ENCODE assay signal across 7 mouse cellular contexts in genomic region chr4:129496631-129497030, GRCm38 (mm10). TPM values are rescaled to one million over a fixed set of nuclear protein-coding genes. Genes with fewer than 3 reads are reported as not detected.
A peak's percentile ranks its signal among the peaks of the same experiment; 100 is the strongest.
DNase-seq lines count a peak whose midpoint lies in the region; ATAC-seq and TF ChIP-seq lines count a peak whose summit lies in the region.

No protein-coding gene starts in this region.

- peaks cover 54% of the 10 kb centered on the region for H3K4me1 ChIP-seq in embryonic facial prominence, embryonic 10.5 days
- peaks cover 32% of the 10 kb centered on the region for H3K4me1 ChIP-seq in hindbrain, embryonic 13.5 days (replicated peaks)
- 0 out of 2 replicates have a peak, but pooled peaks cover 3% of the 10 kb centered on the region for H3K4me1 ChIP-seq in liver, adult 2 months (ENCODE audit: control insufficient read depth, insufficient read depth, low read length)
- peaks cover 11% of the 10 kb centered on the region for H3K4me1 ChIP-seq in midbrain, postnatal 0 days (ENCODE audit: insufficient read depth, low read length)

- peak; percentile 64 for ATAC-seq in activated CD4-positive, CD25-positive, alpha-beta regulatory T cell, adult 4 months
- ATAC-seq in hindbrain, embryonic 13.5 days (ENCODE audit: low FRiP score) = no peak; the same call in 1 of the 2 replicates
- peak; percentile 18; the same call in 1 of the 2 replicates for ATAC-seq in midbrain, postnatal 0 days (ENCODE audit: low FRiP score)

- no peaks in the 10 kb centered on the region for H3K36me3 ChIP-seq in embryonic facial prominence, embryonic 10.5 days (replicated peaks)
- H3K36me3 ChIP-seq in hindbrain, embryonic 13.5 days = no peaks in the 10 kb centered on the region
- H3K36me3 ChIP-seq in liver, adult 2 months (ENCODE audit: control insufficient read depth, insufficient read depth, low read length) = no peaks in the 10 kb centered on the region
- H3K36me3 ChIP-seq in midbrain, postnatal 0 days (ENCODE audit: insufficient read depth, low read length) = no peaks in the 10 kb centered on the region

- peak overlapping the region; percentile 62 for H3K9ac ChIP-seq in hindbrain, embryonic 13.5 days
- no peak overlapping the region for H3K9ac ChIP-seq in liver, adult 2 months (ENCODE audit: low read depth, low read length)
- H3K9ac ChIP-seq in midbrain, postnatal 0 days (replicated peaks; ENCODE audit: low read length, poor library complexity, severe bottlenecking) = peak overlapping the region; percentile 26

- H3K27ac ChIP-seq in embryonic facial prominence, embryonic 10.5 days (replicated peaks) = peak overlapping the region; percentile 1; the same call in 1 of the 2 replicates
- peak overlapping the region; percentile 83 for H3K27ac ChIP-seq in hindbrain, embryonic 13.5 days
- H3K27ac ChIP-seq in liver, adult 2 months (replicated peaks; ENCODE audit: insufficient read depth, low read depth, low read length) = peak overlapping the region; percentile 83
- peak overlapping the region; percentile 86 for H3K27ac ChIP-seq in midbrain, postnatal 0 days (ENCODE audit: low read depth, low read length)

- TF ChIP-seq CTCF in liver, adult 2 months (IDR thresholded peaks at IDR 0.05; ENCODE audit: low read depth, low read length) = no peak
- TF ChIP-seq CTCF in midbrain, postnatal 0 days (IDR thresholded peaks at IDR 0.05) = no peak

- peak; percentile 27 for DNase-seq in embryonic facial prominence, embryonic 10.5 days (ENCODE audit: low spot score)
- DNase-seq in liver, adult 2 months (ENCODE audit: extremely low read depth, low read depth, low spot score) = peak; percentile 39
- DNase-seq in midbrain, postnatal 0 days (ENCODE audit: low spot score) = no peak
- DNase-seq in right cerebral cortex, postnatal 14 days = no peak
- no peak for DNase-seq in cerebellum, adult 18-20 months

- H3K27me3 ChIP-seq in embryonic facial prominence, embryonic 10.5 days (replicated peaks; ENCODE audit: low read depth, poor library complexity, severe bottlenecking) = peaks cover 18% of the 10 kb centered on the region
- H3K27me3 ChIP-seq in hindbrain, embryonic 13.5 days = peaks cover 13% of the 10 kb centered on the region
- H3K27me3 ChIP-seq in liver, adult 2 months (ENCODE audit: control insufficient read depth, insufficient read depth, low read length) = no peaks in the 10 kb centered on the region; the same call in none of the 2 replicates
- H3K27me3 ChIP-seq in midbrain, postnatal 0 days (ENCODE audit: insufficient read depth, low read length) = no peaks in the 10 kb centered on the region

- H3K4me2 ChIP-seq in hindbrain, embryonic 13.5 days = peak overlapping the region; percentile 44
- H3K4me2 ChIP-seq in midbrain, postnatal 0 days (ENCODE audit: low read depth, low read length, poor library complexity, severe bottlenecking) = peak overlapping the region; percentile 26

- no peaks in the 10 kb centered on the region for H3K79me2 ChIP-seq in liver, adult 2 months (ENCODE audit: control insufficient read depth, insufficient read depth, low read length)

- peak overlapping the region; percentile 21; the same call in 1 of the 2 replicates for H3K4me3 ChIP-seq in embryonic facial prominence, embryonic 10.5 days
- peak overlapping the region; percentile 6; the same call in 1 of the 2 replicates for H3K4me3 ChIP-seq in hindbrain, embryonic 13.5 days
- H3K4me3 ChIP-seq in liver, adult 2 months (ENCODE audit: insufficient read depth, low read depth, low read length) = no peak overlapping the region
- H3K4me3 ChIP-seq in midbrain, postnatal 0 days (ENCODE audit: low read depth, low read length) = 0 out of 2 replicates have a peak overlapping the region, but pooled peaks have one; percentile 14

- TF ChIP-seq POLR2A in liver, adult 2 months (IDR thresholded peaks at IDR 0.05; ENCODE audit: extremely low read depth, insufficient read depth, low read length) = no peak

- no peaks in the 10 kb centered on the region for H3K9me3 ChIP-seq in embryonic facial prominence, embryonic 10.5 days
- no peaks in the 10 kb centered on the region for H3K9me3 ChIP-seq in hindbrain, embryonic 13.5 days
- no peaks in the 10 kb centered on the region for H3K9me3 ChIP-seq in midbrain, postnatal 0 days (ENCODE audit: low read length)

- WGBS in embryonic facial prominence, embryonic 10.5 days = 30% methylated on average over 6 of the region's 6 CpGs
- 46% methylated on average over 6 of the region's 6 CpGs for WGBS in hindbrain, embryonic 13.5 days
- 54% methylated on average over 6 of the region's 6 CpGs for WGBS in liver, adult 2 months
- WGBS in midbrain, postnatal 0 days = 32% methylated on average over 6 of the region's 6 CpGs

RNA-seq across cellular contexts. Expression of gene Fam229a, which starts 5.6 kb away (rescaled TPM):
- not detected for polyA plus RNA-seq in activated CD4-positive, CD25-positive, alpha-beta regulatory T cell, adult 4 months (2017; shearing (Covaris generic))
- polyA plus RNA-seq in embryonic facial prominence, embryonic 10.5 days (2016; fragmentation: Nextera tagmentation; extraction: Ambion mirVana) = not detected in 2 replicates
- polyA plus RNA-seq in hindbrain, embryonic 13.5 days (2015; fragmentation: Nextera tagmentation; extraction: Ambion mirVana) = 0.36 TPM in 1 of 2 replicates, not detected in the other
- not detected in 2 replicates for total RNA-seq in liver, adult 2 months (2014; rRNA removed)
- 0.38 TPM in 1 of 2 replicates, not detected in the other for polyA plus RNA-seq in liver, adult 2 months (2012; rRNA removed)
- 2.2 TPM in 1 of 2 replicates, not detected in the other for total RNA-seq in midbrain, postnatal 0 days (2014; rRNA removed)
- 4.3 and 5.4 TPM in 2 replicates for polyA plus RNA-seq in midbrain, postnatal 0 days (2015; fragmentation: Nextera tagmentation; extraction: Ambion mirVana)

RNA-seq across cellular contexts. Expression of gene Tssk3, which starts 5.8 kb away (rescaled TPM):
- polyA plus RNA-seq in activated CD4-positive, CD25-positive, alpha-beta regulatory T cell, adult 4 months (2017; shearing (Covaris generic)) = not detected
- not detected in 2 replicates for polyA plus RNA-seq in embryonic facial prominence, embryonic 10.5 days (2016; fragmentation: Nextera tagmentation; extraction: Ambion mirVana)
- 0.13 TPM in 1 of 2 replicates, not detected in the other for polyA plus RNA-seq in hindbrain, embryonic 13.5 days (2015; fragmentation: Nextera tagmentation; extraction: Ambion mirVana)
- not detected in 2 replicates for total RNA-seq in liver, adult 2 months (2014; rRNA removed)
- not detected in 2 replicates for polyA plus RNA-seq in liver, adult 2 months (2012; rRNA removed)
- 0.16 and 2.5 TPM in 2 replicates for total RNA-seq in midbrain, postnatal 0 days (2014; rRNA removed)
- 1.7 and 1.8 TPM in 2 replicates for polyA plus RNA-seq in midbrain, postnatal 0 days (2015; fragmentation: Nextera tagmentation; extraction: Ambion mirVana)

RNA-seq across cellular contexts. Expression of gene Marcksl1, which starts 16.8 kb away (rescaled TPM):
- polyA plus RNA-seq in activated CD4-positive, CD25-positive, alpha-beta regulatory T cell, adult 4 months (2017; shearing (Covaris generic)) = 1 to 10 TPM; 3.6 to 3.8 TPM
- 1,428 and 1,442 TPM in 2 replicates for polyA plus RNA-seq in embryonic facial prominence, embryonic 10.5 days (2016; fragmentation: Nextera tagmentation; extraction: Ambion mirVana)
- 1,788 and 1,829 TPM in 2 replicates for polyA plus RNA-seq in hindbrain, embryonic 13.5 days (2015; fragmentation: Nextera tagmentation; extraction: Ambion mirVana)
- total RNA-seq in liver, adult 2 months (2014; rRNA removed) = 5.3 and 9.9 TPM in 2 replicates
- polyA plus RNA-seq in liver, adult 2 months (2012; rRNA removed) = 7.7 and 11.1 TPM in 2 replicates
- 1,529 and 1,586 TPM in 2 replicates for total RNA-seq in midbrain, postnatal 0 days (2014; rRNA removed)
- polyA plus RNA-seq in midbrain, postnatal 0 days (2015; fragmentation: Nextera tagmentation; extraction: Ambion mirVana) = 1,678 and 1,776 TPM in 2 replicates

RNA-seq across cellular contexts. Expression of gene Bsdc1, which starts 35.2 kb away (rescaled TPM):
- polyA plus RNA-seq in activated CD4-positive, CD25-positive, alpha-beta regulatory T cell, adult 4 months (2017; shearing (Covaris generic)) = 10 to 100 TPM; 22.7 to 24.8 TPM
- polyA plus RNA-seq in embryonic facial prominence, embryonic 10.5 days (2016; fragmentation: Nextera tagmentation; extraction: Ambion mirVana) = 19.7 and 21.5 TPM in 2 replicates
- 34.9 and 36.2 TPM in 2 replicates for polyA plus RNA-seq in hindbrain, embryonic 13.5 days (2015; fragmentation: Nextera tagmentation; extraction: Ambion mirVana)
- total RNA-seq in liver, adult 2 months (2014; rRNA removed) = 22.1 and 26.6 TPM in 2 replicates
- polyA plus RNA-seq in liver, adult 2 months (2012; rRNA removed) = 14.5 and 19.3 TPM in 2 replicates
- total RNA-seq in midbrain, postnatal 0 days (2014; rRNA removed) = 53.7 and 58.9 TPM in 2 replicates
- polyA plus RNA-seq in midbrain, postnatal 0 days (2015; fragmentation: Nextera tagmentation; extraction: Ambion mirVana) = 27.0 and 27.1 TPM in 2 replicates

RNA-seq across cellular contexts. Expression of gene Hdac1, which starts 45.9 kb away (rescaled TPM):
- 100 to 1,000 TPM; 225 to 283 TPM for polyA plus RNA-seq in activated CD4-positive, CD25-positive, alpha-beta regulatory T cell, adult 4 months (2017; shearing (Covaris generic))
- 302 and 304 TPM in 2 replicates for polyA plus RNA-seq in embryonic facial prominence, embryonic 10.5 days (2016; fragmentation: Nextera tagmentation; extraction: Ambion mirVana)
- polyA plus RNA-seq in hindbrain, embryonic 13.5 days (2015; fragmentation: Nextera tagmentation; extraction: Ambion mirVana) = 111 and 113 TPM in 2 replicates
- total RNA-seq in liver, adult 2 months (2014; rRNA removed) = 16.8 and 20.5 TPM in 2 replicates
- polyA plus RNA-seq in liver, adult 2 months (2012; rRNA removed) = 15.8 and 18.1 TPM in 2 replicates
- 28.3 and 31.2 TPM in 2 replicates for total RNA-seq in midbrain, postnatal 0 days (2014; rRNA removed)
- 48.4 and 48.9 TPM in 2 replicates for polyA plus RNA-seq in midbrain, postnatal 0 days (2015; fragmentation: Nextera tagmentation; extraction: Ambion mirVana)

Comparison
In these comparisons a context has a peak if more than half of its experiments do, and no peak if none do; other contexts are left out.
1. DNase-seq: peak in embryonic facial prominence, embryonic 10.5 days (single experiment) and liver, adult 2 months (single experiment); none in midbrain, postnatal 0 days (single experiment), right cerebral cortex, postnatal 14 days (single experiment) and cerebellum, adult 18-20 months (0 of 2).
2. H3K27ac ChIP-seq: peak in every context shown above with its lines; median percentile 86 in midbrain, postnatal 0 days; 83 in hindbrain, embryonic 13.5 days; 83 in liver, adult 2 months; 1 in embryonic facial prominence, embryonic 10.5 days.
3. RNA of gene Marcksl1, which starts 16.8 kb away (polyA plus RNA-seq): 1,788 to 1,829 TPM in hindbrain, embryonic 13.5 days, 1,678 to 1,776 TPM in midbrain, postnatal 0 days and 1,428 to 1,442 TPM in embryonic facial prominence, embryonic 10.5 days; 7.7 to 11.1 TPM in liver, adult 2 months and 3.6 to 3.8 TPM in activated CD4-positive, CD25-positive, alpha-beta regulatory T cell, adult 4 months; every median in the first group is over 100 times any median in the second.